Mouse (Mus musculus): ENCODE results near the gene Mrps23. TPM values are rescaled to one million over a fixed set of nuclear protein-coding genes. Genes with fewer than 3 reads are reported as not detected.
"Not testable (repeated sequence)": the region's sequence is repeated elsewhere in the genome, so short reads cannot be mapped to it uniquely, and the experiment has no call there.

Mrps23 gene
- polyA plus RNA-seq, 3 experiments from 2014 or later = 75.3 to 134 (median 101) TPM

DNA sequence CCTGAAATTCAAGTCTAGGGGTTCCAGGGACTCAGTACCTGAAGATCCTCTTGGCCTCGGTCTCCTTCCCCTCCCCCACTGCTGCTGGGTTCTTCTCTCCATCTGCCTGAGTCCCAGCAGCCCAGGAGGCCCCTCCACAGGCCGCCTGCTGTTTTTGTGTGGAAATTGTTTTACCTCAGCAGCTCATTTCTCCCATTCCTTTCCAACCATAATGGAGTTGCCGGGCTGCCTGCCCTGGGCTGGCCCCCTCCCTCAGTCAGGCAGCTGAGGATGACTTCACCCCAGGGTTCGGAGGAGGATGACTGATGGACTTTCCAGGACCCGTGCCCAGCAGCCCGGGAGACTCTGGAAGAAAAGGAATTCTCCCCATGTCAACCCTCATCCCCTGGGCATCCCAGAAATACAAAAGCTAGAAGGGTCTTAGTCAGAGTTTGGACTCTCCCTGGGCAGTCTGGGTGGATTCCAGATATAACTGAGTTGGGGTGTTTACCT lies 23.7 kb upstream of the Mrps23 start:
- ATAC-seq = no peak

DNA sequence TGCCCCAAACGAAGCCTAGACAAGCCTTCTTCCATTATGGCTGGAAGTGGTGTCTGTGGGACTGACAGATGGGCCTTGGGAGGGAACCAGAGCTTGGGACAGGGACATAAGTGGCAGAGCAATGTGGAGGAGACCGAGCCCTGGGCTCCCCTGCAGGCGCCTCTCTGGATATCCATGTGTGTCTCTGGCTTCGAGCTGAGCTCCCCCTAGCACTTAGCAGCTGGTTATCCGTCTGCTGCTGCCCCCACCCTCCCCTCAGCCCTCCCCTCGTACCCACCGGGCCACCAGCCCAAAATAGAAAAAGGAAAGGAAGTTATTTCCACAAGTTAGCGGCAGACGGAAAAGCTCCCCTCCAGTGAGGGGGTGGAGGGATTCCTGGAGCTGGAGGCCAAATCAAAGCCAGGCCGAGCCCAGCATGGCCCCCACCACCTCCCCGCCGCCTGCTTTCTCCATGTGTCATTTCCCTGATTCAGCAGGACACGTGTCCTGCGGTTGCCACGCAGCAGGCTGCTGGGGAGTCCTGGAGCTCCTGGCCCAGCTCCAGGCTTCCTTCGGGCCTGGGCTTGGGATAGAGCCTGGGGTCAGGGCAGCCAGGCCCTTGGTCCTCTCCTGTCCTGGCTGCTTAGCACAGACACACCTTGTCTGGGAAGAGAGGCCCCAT lies 23.1 kb upstream of the Mrps23 start:
- no peak for ATAC-seq

DNA sequence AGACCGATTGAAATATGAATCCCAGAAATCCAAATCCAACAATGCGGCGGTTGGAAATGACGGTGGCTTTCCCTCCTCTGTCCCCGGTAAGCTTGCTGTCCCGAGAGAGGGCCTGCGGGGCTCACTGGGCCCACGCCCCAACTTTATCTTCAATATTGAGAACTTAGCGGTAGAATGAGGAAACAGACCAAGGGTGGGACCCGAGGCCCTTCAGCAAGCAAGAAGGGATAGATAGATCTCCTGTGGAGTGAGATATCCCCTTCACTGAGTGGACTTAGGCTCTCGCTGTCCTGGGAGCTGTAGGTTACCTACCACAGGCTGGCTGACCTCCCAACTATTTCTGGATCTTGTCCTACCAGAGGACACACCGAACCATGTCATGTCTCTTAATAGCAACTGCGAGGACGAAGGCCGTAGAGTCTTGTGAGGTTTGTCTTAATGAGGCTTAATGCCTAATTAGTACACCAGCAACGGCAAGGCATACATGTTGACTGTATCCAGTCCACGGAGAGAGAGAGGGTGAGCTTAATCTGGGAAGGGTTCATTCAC lies 19.5 kb upstream of the Mrps23 start:
- no peak for ATAC-seq

DNA sequence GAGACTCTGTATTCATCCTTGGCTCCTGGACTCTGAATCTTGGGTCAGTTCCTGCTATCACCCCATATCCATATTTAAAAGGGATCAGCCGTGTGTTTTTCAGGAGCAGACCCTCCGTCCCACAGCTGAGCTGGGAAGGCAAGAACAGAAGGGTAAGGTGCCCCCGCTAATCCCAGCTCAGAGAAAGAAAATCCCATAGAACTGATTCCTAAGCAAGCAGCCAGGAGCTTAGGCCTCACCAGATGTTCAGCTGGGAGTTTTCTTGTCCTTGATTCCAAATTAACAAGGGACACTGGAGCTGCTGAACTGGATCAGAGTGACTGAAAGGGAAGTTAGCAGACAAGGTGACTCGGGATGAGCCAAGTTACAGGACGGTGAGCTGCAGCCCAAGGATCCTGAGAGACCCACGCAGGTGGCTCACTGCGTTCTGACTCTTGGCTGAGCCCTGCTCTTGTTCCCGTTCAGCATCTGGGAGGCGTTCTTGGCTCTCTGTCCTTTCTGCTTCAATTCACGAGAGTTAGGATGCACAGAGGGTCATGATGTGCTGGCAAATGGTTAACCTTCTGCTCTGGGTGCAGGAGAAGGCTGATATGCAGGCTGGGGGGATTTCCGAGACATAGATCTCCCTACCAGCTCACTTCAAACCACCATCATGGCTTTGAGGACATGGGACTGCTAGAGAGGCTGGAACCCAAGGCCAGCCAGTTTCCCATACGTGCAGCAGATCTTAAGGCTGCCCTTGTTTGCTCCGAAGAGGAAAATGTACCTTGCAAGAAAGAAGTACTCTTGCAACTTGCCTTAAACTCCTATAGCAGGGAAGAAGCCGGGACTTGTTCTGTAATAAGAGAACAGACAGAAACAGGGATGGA lies 17.9 kb upstream of the Mrps23 start:
- no peak for ATAC-seq

DNA sequence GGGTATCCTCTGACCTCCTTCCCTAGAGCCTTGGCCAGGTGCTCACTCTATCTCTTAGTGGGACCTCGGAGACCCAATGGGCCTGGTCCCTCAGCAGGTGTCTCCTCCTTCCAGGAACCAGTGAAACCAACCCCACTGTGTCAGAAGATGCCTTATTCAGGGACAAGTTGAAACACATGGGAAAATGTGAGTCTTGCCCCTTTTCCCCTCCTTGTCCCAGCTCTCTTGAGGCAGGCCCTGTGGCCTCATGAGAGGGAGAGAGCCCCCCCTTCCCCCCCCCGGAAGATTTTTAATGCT lies 17.3 kb upstream of the Mrps23 start:
- ATAC-seq = no peak

DNA sequence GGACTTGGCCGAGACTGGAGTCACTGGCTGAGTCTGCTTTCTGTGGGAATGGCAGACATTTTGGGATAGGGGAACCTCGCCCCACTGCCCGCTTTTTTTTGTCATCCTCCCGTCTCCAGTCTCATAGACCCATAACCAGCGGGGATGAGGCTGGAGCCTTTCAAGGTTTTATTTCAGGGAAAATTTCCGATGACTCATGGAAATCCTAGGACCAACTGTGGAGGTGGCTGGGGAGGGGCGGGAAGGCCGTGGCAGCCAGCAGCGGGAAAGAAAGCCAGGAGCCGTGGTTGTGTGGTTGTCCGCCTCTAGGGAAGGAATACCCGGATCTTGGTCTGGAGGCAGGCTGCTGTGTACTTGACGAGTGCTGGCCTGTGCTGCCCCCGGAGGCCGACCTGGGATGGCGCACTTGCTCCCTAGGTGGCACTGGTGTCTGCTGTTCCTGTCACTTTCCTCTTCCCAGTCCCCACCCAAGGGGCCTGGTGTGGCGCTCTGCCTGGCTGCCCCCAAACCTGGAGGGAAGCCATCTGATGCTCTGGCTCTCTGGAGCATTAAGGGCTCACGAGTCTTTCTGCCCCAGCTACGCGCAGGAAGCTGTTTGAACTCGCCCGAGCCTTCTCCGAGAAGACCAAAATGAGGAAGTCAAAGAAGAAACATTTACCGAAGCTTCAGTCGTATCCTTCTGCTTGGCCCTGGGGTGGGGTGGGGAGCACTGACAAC lies 16.6 kb upstream of the Mrps23 start:
- ATAC-seq = peak; percentile 94

DNA sequence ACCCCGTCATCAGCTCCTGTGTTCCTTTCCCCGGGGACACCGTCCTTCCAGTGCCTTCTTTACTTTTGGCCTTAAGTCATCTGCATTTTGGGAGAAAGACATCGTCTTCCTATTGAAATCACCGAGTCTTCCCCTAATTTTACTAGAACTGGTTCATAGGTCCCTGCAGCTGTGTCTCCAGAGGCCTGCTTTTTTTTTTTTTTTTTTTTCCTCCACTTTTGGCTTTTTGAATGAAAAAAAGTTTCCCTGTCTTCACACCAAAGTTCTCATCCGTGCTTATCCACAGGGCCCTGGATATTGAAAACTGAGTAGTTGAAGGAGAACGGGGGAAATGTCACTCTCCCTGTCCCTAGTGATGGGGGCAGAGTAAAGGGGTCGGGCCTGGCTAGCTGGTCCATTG lies 16.0 kb upstream of the Mrps23 start:
- ATAC-seq = no peak

DNA sequence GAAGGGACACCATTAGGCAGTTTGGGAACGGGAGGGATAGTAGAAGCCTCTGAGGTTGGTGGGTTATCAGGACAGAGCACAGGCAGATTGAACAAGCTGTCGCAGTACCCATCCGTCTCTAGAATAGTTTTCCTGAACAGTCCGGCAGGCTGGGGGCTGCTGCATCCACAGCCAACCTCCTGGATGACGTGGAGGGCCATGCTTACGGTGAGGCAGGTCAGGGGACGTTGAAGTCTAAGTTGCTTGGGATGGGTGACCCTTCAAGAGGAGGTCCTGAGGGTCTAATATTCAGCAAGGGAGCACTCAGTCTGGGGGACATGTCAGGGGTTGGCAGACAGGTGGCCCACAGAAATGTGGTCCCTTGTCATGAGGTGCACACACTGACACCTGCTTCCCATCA lies 15.6 kb upstream of the Mrps23 start:
- no peak for ATAC-seq

DNA sequence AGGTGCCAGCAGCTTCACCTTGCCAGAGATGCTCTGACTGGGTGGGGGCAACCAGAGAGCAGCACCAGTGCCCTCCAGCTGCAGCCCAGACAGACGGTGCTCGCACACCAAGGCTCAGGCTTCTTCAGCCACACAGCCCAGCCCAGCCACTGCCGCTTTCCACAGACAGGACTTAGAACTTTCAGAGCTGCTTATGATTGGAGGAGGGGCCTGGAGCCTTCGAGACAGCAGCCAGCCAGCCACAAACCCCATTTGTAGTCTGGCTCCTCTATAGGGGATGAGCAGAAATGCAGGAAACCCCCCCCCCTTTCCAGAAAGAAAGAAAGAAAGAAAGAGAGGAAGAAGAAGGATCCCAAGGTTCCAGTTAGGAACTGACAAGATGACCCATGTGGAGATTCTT lies 11.6 kb upstream of the Mrps23 start:
- ATAC-seq = no peak

DNA sequence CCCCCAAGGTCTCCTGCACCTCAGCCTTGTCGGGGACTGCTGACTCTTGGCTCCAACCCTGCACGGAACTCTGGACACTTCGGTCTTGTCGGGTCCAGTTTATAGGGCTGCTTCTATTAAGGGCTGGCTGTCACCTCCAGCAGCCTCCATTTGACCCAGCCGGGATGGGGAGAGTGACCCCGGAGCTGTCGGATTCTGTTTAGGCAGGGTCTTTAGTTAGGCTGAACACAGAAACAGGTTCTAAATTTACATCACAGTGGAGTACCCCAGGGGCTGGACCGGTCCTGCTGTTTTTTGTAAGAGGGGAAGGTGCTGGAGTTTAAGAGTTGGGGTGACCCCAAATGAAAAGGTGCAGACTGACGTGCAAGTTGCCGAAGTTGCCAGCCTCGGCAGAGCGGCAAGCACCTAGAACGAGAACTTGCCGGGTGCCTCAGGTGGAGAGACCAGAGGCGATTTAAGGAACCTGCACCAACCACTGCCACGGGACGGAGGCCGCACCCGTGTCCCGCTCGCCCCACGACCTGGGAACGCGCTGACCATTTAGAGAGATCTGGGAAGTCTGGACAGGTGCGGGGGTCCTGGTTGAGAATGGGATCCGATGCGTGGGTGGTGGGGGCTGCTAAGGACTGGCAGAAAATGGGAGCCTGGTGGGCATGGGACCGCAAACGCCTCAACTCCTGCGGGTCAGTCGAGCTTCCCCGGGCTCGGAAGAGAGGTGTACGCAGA lies 10.9 kb upstream of the Mrps23 start:
- no peak for ATAC-seq

DNA sequence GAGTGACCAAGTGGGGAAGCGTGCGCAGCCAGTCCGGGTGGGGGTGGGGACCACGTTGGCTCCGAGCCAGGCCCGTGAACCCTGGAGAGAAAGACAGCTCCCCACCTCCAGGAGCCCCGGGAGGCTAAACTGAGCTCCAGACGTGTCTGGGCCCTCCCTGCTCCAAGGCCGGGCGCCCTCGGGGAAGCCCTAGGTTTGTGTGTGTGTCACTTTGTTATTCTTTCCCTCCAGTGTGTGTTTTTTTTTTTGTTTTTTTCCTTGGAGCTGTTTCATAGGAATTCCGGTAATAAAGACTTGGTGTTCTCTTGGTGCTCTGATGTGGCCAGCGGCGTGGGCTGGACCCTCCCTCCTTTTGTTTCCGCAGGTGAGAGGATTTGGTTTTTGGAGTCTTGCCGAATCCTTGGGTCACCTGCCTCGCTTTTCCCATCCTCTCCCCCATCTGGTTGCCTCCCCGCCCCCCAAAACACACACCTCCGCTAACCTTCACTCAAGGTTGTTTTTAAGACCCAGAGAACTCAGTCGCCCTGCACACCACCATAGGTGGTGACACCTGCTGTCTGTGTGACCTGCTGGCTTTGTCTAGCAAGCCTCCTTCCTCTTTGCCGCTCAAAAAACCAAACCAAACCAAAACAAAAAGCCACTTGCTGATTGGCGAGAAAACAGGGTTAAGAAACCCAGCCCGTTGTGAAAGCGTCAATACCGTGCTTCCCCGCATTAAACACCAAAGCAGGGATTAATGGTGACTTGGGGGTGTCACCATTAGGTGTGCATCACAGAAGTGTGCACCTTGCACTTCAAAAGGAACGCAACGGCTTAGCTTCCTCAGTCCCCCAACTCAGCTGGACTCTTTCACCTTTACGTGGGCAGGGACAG lies 10.1 kb upstream of the Mrps23 start:
- peak; percentile 80 for ATAC-seq

DNA sequence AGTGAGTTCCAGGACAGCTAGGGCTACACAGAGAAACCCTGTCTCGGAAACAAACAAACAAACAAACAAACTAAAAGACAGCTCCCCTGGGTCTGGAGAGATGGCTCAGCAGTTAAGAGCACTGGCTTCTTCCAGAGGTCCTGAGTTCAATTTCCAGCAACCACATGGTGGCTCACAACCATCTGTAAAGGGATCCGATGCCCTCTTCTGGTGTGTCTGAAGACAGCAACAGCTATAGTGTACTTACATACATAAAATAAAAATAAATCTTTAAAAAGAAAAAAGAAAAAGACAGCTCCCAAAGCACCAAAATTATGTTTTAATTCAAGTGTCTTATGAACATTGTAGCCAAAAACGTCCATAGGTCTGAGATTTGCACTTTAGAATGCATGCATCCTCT lies 8.5 kb upstream of the Mrps23 start:
- not testable (repeated sequence) for ATAC-seq

DNA sequence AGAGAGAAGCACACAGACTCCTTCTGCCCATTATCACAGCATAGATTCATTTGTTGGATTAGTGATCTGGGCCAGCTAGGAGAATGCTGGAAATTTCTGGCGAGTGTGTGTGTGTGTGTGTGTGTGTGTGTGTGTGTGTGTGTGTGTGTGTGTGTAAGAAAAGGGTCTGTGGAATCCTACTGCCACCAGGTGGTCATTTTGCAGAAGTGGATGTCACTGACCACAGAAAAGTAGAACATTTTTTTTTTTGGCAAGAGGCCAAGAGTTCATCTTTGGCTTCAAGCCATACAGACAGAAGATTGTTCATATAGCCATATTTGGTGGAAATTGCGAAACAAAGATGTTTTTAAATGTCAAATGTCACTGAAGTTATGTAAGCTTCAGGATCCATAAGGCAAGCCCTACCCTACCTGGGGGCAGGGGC lies 7.0 kb upstream of the Mrps23 start:
- no peak for ATAC-seq

DNA sequence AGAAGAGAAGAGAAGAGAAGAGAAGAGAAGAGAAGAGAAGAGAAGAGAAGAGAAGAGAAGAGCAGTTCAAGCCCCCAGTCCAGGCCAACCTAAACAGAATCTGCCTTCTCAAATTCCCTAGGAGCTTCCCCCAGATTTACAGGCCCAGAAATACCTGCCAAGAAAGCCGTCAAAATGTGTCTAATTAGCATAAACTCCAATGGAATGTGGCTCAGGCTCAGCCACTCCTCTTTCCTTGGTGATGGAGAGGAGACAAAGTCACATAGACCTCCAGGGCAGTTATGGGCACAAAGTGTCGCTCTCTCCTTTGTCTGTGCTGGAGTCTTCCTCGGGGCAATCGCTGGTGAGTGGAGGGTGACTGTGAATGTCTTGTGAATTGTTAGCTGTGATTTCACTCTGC lies 6.0 kb upstream of the Mrps23 start:
- no peak for ATAC-seq

DNA sequence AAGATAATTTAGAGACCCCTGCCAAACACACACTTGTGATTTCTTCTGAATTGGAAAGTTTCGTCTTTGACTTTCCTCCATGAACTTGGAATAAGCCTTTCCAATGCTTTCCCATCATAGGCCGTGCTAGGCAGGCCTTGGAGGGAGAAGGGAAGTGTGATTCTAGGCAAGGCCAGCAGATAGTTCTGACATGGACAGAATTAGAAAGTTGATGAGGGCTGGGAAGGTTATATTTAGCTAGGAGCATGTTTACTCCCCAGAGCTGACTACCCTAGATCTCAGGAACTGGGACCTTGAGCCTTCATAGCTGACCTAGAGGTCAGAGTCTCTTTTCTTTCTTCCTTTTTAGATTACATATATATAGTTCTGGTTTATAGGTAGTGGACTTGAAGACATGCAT lies 3.0 kb upstream of the Mrps23 start:
- ATAC-seq = no peak

DNA sequence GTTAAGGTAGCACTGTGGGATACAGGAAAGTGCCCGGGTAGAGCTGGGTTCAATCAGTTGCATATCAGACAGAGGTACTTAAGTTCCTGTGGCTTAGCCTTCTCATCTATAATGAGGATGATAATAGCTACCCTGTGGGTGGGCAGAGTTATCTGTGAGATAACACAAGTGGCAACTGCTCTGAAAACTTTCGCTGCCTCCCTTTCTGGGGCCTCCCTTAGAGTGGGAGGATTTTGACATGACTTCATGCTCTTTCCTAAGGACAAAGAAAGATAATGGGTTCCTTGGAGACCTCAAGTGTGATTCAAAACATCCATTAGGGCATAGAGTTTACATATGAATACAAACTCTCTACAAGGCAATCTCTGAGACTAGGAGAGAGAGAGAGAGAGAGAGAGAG lies 2.1 kb upstream of the Mrps23 start:
- ATAC-seq = no peak

DNA sequence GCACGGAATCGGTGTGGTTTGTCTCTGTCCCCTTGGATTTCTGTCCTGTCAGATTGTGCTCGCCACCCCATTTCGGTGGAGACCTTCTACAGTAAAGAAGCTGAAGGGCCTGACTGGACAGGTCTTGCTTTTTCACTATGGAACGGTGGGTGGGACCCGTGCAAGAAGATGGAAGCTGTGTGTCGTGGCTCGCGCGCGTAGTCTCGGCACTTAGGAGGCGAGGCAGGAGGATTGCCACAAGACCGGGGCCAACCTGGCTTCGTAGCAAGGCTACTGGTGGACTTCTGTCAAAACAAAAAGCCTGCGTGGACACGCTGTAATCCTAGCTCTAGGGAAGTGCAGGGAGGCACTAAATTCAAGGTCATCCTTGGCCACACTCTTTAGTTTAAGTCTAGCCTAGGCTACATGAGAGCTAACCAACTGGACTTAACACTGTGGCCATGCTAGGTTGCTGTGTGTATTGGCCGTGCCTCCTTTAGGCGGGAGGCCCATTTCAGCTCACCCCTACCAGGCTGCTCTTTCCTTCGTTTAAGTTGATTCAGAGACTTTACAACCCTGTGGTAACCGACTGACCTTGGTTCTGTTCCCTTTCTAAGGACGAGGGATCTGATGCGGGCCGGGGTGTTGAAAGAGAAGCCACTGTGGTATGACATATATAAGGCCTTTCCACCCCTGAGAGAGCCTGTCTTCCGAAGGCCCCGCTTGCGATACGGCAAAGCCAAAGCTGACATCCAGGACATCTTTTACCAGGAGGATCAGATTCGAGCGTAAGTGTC lies 593 bp downstream of the Mrps23 start:
- ATAC-seq = no peak

DNA sequence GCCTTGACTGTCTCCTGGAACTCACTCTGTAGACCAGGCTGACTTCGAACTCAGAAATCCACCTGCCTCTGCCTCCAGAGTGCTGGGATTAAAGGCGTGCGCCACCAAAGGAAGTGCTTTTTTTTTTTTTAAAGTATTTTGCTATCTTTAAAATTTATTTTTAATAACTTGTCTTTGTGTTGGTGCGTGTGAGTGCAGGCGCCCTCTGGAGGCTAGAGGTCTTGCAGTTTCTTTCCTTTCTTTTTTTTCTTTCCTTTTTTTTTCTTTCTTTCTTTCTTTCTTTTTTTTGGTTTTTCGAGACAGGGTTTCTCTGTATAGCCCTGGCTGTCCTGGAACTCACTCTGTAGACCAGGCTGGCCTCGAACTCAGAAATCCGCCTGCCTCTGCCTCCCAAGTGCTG lies 2.4 kb downstream of the Mrps23 start:
- ATAC-seq = not testable (repeated sequence)

DNA sequence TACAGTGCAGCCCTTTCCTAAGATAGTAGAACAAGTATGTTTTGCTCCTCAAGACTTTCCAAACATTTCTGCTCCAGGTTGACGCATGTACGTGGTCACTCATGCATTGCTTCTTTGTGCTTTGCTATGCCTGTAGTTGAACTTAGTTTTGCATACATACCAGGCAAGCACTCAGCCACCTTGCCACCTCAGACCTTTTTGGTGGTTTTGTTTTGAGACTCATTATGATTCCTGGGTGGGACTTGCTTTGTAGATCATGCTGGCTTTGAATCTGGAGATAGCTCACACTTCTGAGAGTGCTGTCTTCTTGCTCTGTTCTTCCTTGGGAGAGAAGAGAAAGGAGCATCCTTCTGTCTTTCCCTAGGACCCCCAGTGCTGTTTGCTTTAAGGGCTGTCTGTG lies 3.5 kb downstream of the Mrps23 start:
- ATAC-seq = no peak

DNA sequence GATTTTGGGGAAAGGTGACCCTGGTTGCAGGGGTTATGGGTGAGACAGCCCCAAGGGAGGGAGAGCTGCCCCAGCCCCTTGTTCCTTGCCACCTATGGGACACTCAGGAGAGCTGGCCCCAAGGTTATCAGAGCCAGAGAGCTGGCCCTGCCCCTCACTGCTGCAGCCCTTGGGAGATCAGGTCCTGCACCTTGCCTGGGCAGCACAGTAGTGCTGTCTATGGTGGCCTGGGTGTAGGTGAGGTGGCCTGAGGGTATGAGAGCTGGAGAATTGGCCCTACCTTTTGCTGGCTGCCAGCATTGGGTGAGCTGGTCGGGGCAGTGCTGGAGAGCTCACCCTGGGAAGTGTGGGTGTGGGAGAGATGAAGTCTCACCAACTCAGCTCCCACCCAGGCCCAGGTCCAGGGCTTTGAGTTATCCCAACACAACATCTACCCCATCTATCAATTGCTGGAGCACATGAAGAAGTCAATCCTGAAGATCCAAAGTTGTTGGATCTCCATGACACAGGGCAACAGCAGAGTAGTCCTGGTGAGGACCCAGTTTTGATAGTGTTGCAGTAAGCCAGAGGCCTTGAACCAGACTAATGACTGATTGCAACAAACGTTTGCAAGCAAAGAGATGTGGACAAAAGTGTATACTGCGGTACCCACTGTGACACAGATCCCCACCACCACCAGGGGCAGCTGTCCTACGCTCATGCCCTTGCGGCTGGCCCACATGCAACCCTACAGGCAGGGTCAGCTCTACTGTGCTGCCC lies 7.8 kb downstream of the Mrps23 start:
- ATAC-seq = no peak
